Mouse (Mus musculus) heart, postnatal 0 days (tissue): ENCODE measurements at regions not wholly inside any gene's neighbourhood (a gene's known extent, or its start where the extent isn't known, plus 50 kb on each side); places are given as distances from the start of the nearest gene placed in this dataset.

ENCODE experiments used
- ATAC-seq: fragments of 200-750 bp; cut with Nextera tagmentation; 2 replicates; pipeline ENCODE4 v1.8.0; 2017; ENCODE audit warnings: low read depth, moderate number of reproducible peaks, moderate library complexity; ENCODE audit not compliant: insufficient read depth
- DNase-seq: peaks from one replicate; pipeline ENCODE4 v3.0.0-alpha.2; 2016; ENCODE audit warnings: low spot score
- H3K27ac ChIP-seq: fragments of 300-500 bp; sonication (generic); 2 replicates; pipeline ENCODE4 v1.5.1; 2014; ENCODE audit warnings: low read depth, mild to moderate bottlenecking
- H3K27me3 ChIP-seq: fragments of 300-500 bp; sonication (generic); 2 replicates; pipeline ENCODE4 v1.6.1; 2014; ENCODE audit warnings: low read length, mixed read lengths; ENCODE audit not compliant: control insufficient read depth, insufficient read depth
- H3K36me3 ChIP-seq: fragments of 300-500 bp; sonication (generic); replicated peaks from 2 replicates; pipeline ENCODE4 v1.6.1; 2014; ENCODE audit warnings: low read length, mixed read lengths; ENCODE audit not compliant: control insufficient read depth, insufficient read depth
- H3K4me1 ChIP-seq: fragments of 300-500 bp; sonication (generic); 2 replicates; pipeline ENCODE4 v1.6.1; 2014; ENCODE audit warnings: antibody characterized with exemption; ENCODE audit not compliant: control insufficient read depth, insufficient read depth
- H3K4me2 ChIP-seq: fragments of 300-500 bp; sonication (generic); 2 replicates; pipeline ENCODE4 v1.6.1; 2014; ENCODE audit warnings: low read depth, mild to moderate bottlenecking, low read length, moderate library complexity
- H3K4me3 ChIP-seq: fragments of 300-500 bp; sonication (generic); 2 replicates; pipeline ENCODE4 v1.5.1; 2014; ENCODE audit warnings: low read depth, low read length
- H3K9ac ChIP-seq: fragments of 300-500 bp; sonication (generic); replicated peaks from 2 replicates; pipeline ENCODE4 v1.6.1; 2014; ENCODE audit warnings: low read depth, low read length, mixed read lengths
- H3K9me3 ChIP-seq: fragments of 300-500 bp; sonication (generic); replicated peaks from 2 replicates; pipeline ENCODE4 v1.6.1; 2016; ENCODE audit warnings: low read length; ENCODE audit not compliant: control insufficient read depth
- CTCF ChIP-seq: IDR thresholded peaks from 2 replicates; pipeline ENCODE4 v1.5.1; 2016; ENCODE audit warnings: antibody characterized with exemption, control low read depth, low read depth
- EP300 ChIP-seq: IDR thresholded peaks from 2 replicates; pipeline ENCODE4 v1.6.1; 2016; ENCODE audit warnings: antibody characterized with exemption, low read depth
- WGBS: fragments of 180-500 bp; shearing (Covaris S2); extraction: QIAGEN DNeasy Blood & Tissue Kit; methylation state at CpG from one replicate; pipeline ENCODE4 v1.1.7; 2014; 5-methylcytosine and 5-hydroxymethylcytosine counted together

DNA sequence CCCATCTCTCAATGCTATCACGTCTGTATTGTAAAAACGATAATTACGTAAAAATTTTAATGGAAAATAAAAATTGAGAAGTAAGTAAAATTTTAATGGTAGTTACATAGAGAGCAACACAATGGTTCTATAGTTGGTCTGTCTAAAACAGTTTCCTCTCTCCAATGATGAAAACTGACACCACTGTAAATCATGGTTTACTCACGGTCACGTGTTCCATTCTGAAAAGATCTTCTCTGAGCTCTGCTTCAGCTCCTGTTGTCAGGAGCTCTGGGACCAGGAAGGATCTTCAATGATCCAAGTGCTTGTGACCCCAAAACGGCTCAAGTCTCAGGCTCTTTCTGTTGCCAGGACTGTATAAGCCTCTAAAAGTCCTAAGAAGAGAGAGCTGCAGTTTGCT, 435.0 kb downstream of the Hace1 start:
- H3K9ac ChIP-seq: no peak overlapping the region
- 66% methylated on average over 6 of the region's 6 CpGs for WGBS
- H3K4me3 ChIP-seq: no peak overlapping the region
- DNase-seq: no peak
- H3K36me3 ChIP-seq: no peaks in the 10 kb centered on the region
- TF ChIP-seq CTCF: no peak
- no peak for TF ChIP-seq EP300
- no peaks in the 10 kb centered on the region for H3K9me3 ChIP-seq
- H3K4me2 ChIP-seq: no peak overlapping the region
- no peak overlapping the region for H3K27ac ChIP-seq
- no peaks in the 10 kb centered on the region for H3K4me1 ChIP-seq
- no peaks in the 10 kb centered on the region for H3K27me3 ChIP-seq
- no peak for ATAC-seq

GRCm38 (mm10) chr10:46016295-46016694, 438.7 kb downstream of the Hace1 start:
- H3K9ac ChIP-seq: no peak overlapping the region
- no peak overlapping the region for H3K4me3 ChIP-seq
- WGBS: 56% methylated on average over 5 of the region's 5 CpGs
- H3K4me2 ChIP-seq: no peak overlapping the region
- ATAC-seq: no peak
- no peaks in the 10 kb centered on the region for H3K4me1 ChIP-seq
- DNase-seq: no peak
- H3K27ac ChIP-seq: no peak overlapping the region
- H3K27me3 ChIP-seq: no peaks in the 10 kb centered on the region
- TF ChIP-seq CTCF (no peak), EP300 (no peak)
- no peaks in the 10 kb centered on the region for H3K36me3 ChIP-seq
- no peaks in the 10 kb centered on the region for H3K9me3 ChIP-seq

GRCm38 (mm10) chr10:46045474-46046093, 468.0 kb downstream of the Hace1 start:
- Histone ChIP-seq H3K36me3 (no peaks in the 10 kb centered on the region), H3K9me3 (no peaks in the 10 kb centered on the region), H3K4me3 (no peak overlapping the region), H3K27me3 (no peaks in the 10 kb centered on the region), H3K4me1 (0 out of 2 replicates have a peak, but pooled peaks cover 4% of the 10 kb centered on the region), H3K27ac (no peak overlapping the region), H3K4me2 (no peak overlapping the region), H3K9ac (no peak overlapping the region)
- TF ChIP-seq CTCF (no peak), EP300 (no peak)
- ATAC-seq (no peak), DNase-seq (no peak)
- WGBS: 68% methylated on average over 6 of the region's 6 CpGs

DNA sequence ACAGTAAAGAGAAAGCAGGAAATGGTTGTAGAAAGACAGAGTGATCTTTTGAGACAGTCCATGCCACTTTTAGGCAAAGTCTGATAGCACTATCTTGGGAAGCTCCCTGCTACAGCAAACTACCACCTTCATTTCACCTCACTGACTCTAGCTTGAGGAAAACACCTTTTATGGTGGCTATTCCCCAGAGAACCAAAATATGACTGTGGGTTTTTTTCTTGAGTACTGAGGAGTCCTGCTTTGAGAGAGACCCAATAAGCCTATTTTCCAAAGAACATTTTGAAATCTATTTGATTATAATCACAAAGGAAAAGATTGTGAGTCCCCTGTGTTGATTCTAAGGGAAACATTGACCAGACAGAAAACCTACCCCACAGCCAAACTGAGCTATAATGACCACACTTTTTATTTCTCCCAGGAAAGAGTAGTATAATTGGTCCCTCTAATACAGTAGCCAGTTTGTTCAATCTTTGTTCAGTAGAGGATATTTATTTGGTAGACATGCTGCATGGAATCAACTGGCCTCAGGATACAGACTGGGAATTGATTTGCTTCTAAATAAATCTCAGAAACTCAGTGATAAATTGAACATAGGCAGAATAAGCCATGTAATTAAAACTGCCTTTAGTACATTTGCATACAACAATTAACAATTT, 468.6 kb downstream of the Hace1 start:
- no peak for DNase-seq
- no peak overlapping the region for H3K27ac ChIP-seq
- ATAC-seq: no peak
- H3K4me1 ChIP-seq: 0 out of 2 replicates have a peak, but pooled peaks cover 4% of the 10 kb centered on the region
- H3K36me3 ChIP-seq: no peaks in the 10 kb centered on the region
- H3K9ac ChIP-seq: no peak overlapping the region
- no peaks in the 10 kb centered on the region for H3K27me3 ChIP-seq
- H3K4me2 ChIP-seq: no peak overlapping the region
- TF ChIP-seq EP300: no peak
- TF ChIP-seq CTCF: no peak
- H3K9me3 ChIP-seq: no peaks in the 10 kb centered on the region
- no peak overlapping the region for H3K4me3 ChIP-seq

GRCm38 (mm10) chr10:46046890-46047414, 469.3 kb downstream of the Hace1 start:
- Histone ChIP-seq H3K36me3 (no peaks in the 10 kb centered on the region), H3K9me3 (no peaks in the 10 kb centered on the region), H3K4me2 (no peak overlapping the region), H3K9ac (no peak overlapping the region), H3K27ac (no peak overlapping the region), H3K4me1 (0 out of 2 replicates have a peak, but pooled peaks cover 4% of the 10 kb centered on the region), H3K27me3 (no peaks in the 10 kb centered on the region), H3K4me3 (no peak overlapping the region)
- ATAC-seq (no peak), DNase-seq (no peak)
- WGBS: 49% methylated on average over 8 of the region's 8 CpGs
- no peak for TF ChIP-seq CTCF
- TF ChIP-seq EP300: no peak

- ATAC-seq: no peak
- Histone ChIP-seq H3K36me3 (no peaks in the 10 kb centered on the region), H3K4me2 (no peak overlapping the region), H3K9me3 (no peaks in the 10 kb centered on the region), H3K4me1 (0 out of 2 replicates have a peak, but pooled peaks cover 4% of the 10 kb centered on the region), H3K4me3 (no peak overlapping the region), H3K9ac (no peak overlapping the region), H3K27ac (no peak overlapping the region), H3K27me3 (no peaks in the 10 kb centered on the region)
- DNase-seq: no peak
- no peak for TF ChIP-seq CTCF
- no peak for TF ChIP-seq EP300
- WGBS: 46% methylated on average over 4 of the region's 4 CpGs
Observed at GRCm38 (mm10) chr10:46047591-46047990, 470.0 kb downstream of the Hace1 start.
